Mouse (Mus musculus): ENCODE results near the gene Limd2.

DNA sequence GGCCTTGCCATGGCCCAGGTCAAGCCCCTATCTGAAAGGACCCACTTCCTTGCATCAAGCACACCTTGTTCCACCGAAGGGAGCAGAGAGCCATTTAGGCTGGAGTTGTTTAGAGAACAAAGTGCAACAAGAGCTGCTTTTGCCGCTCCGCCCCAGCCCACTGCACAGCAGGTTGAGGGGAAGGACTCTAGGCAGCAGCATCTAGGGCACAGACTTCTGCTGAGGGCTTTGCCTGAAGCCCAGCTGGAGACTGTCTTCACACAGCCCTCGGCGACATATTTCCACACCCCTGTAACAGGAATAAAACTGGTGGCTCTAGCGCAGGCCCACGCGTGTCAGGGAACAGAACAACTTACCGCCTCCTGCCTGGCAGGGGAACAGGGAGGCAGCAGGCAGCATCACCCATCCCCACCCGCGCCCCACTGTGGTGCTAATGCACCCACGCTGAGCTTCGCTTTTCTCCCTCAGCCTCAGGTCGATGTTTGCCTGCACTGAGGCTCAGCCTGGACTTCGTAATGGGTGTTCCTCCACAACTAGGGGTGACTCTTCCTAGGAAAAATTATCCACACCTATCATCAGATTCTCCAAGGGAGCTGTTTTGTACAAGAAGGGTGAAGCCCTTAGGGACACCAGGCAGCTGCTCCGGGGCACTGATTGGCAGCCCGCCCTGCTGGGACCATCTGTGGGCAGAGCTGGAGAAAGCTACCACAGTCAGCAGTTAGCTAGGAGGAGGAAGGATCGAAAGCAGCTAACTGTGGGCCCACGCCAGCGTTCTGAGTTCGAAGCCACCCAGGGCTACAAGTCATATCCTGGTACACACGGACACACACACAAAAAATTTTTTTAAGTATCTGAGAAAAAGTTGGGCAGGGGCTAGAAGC, at the start of gene Limd2, which contains the start of gene Gm10840:
- TF ChIP-seq CTCF (IDR thresholded peaks at IDR 0.05; ENCODE audit: low read depth) (no peak), EP300 (IDR thresholded peaks at IDR 0.05; ENCODE audit: low read depth) (no peak)
